ENCODE assay signal across 36 mouse cellular contexts in the genomic region with DNA sequence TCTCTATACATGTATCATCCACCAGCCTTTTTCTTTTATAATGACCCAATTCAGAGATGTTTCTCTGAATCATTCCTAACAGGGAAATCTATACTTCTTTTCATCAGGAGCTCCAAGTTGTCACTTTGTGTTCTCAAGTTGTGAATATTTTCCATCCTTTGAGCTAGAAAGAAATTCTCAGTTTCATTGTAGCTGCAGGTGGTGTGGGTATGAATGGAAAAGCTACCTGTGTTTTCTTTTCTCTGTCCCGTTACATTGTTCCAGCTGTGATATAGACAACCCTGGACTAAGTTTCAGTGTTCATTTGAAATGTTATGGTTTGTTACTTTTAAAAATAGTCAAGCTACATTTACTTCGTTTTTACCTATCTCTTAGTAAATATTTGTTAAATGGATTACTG.
"Had no signal": no experiment of that assay in that cellular context is flagged by ENCODE, and none has a peak within 500 bp of the region (broad histone marks: within the 10 kb centered on the region; RNA-seq: fewer than 3 reads in every experiment).

No protein-coding gene starts in this region.

- H3K4me2 ChIP-seq: heart, embryonic 11.5 days; heart, embryonic 12.5 days; heart, embryonic 13.5 days; heart, embryonic 15.5 days; hindbrain, embryonic 12.5 days; hindbrain, embryonic 13.5 days; hindbrain, embryonic 14.5 days; hindbrain, embryonic 15.5 days; intestine, embryonic 15.5 days; kidney, embryonic 15.5 days had no signal

- H3K27me3 ChIP-seq: heart, embryonic 12.5 days; heart, embryonic 13.5 days; heart, embryonic 15.5 days; hindbrain, embryonic 12.5 days; hindbrain, embryonic 13.5 days; hindbrain, embryonic 15.5 days; intestine, embryonic 15.5 days; kidney, embryonic 15.5 days had no signal

- ATAC-seq: hindbrain, embryonic 16.5 days; hindbrain, postnatal 0 days; inflammation-experienced regulatory T-cells, adult 6 months; intestine, embryonic 15.5 days; intestine, embryonic 16.5 days; intestine, postnatal 0 days had no signal

- H3K27ac ChIP-seq: heart, embryonic 10.5 days; heart, embryonic 13.5 days; heart, embryonic 15.5 days; hindbrain, embryonic 10.5 days; hindbrain, embryonic 12.5 days; hindbrain, embryonic 13.5 days; hindbrain, embryonic 14.5 days; hindbrain, embryonic 15.5 days; hindbrain, postnatal 0 days; intestine, embryonic 15.5 days; kidney, embryonic 15.5 days; kidney, postnatal 0 days; left cerebral cortex, adult 2 months had no signal

- H3K9ac ChIP-seq: heart, embryonic 12.5 days; heart, embryonic 13.5 days; heart, embryonic 15.5 days; hindbrain, embryonic 12.5 days; hindbrain, embryonic 13.5 days; hindbrain, embryonic 14.5 days; hindbrain, embryonic 15.5 days; intestine, embryonic 15.5 days; kidney, embryonic 15.5 days had no signal

- H3K36me3 ChIP-seq: heart, embryonic 10.5 days; heart, embryonic 12.5 days; heart, embryonic 13.5 days; heart, embryonic 15.5 days; hindbrain, embryonic 10.5 days; hindbrain, embryonic 12.5 days; hindbrain, embryonic 13.5 days; hindbrain, embryonic 15.5 days; intestine, embryonic 15.5 days; kidney, embryonic 15.5 days had no signal

- DNase-seq: heart, postnatal 10 days; heart, postnatal 14 days; heart, postnatal 36 days; heart, postnatal 4 days; kidney, adult 11 months; kidney, adult 18-20 months; kidney, adult 2 months; kidney, adult 8-10 months; kidney, adult 9 months; kidney, postnatal 10 days; kidney, postnatal 14 days; kidney, postnatal 25 days; kidney, postnatal 36 days; kidney, postnatal 4 days; layer of hippocampus, adult 9-11 months; layer of hippocampus, postnatal 36 days had no signal

- H3K9me3 ChIP-seq: heart, embryonic 10.5 days; heart, embryonic 12.5 days; heart, embryonic 13.5 days; heart, embryonic 15.5 days; hindbrain, embryonic 10.5 days; hindbrain, embryonic 12.5 days; hindbrain, embryonic 13.5 days; hindbrain, embryonic 15.5 days; intestine, embryonic 15.5 days; kidney, embryonic 15.5 days had no signal

- H3K4me3 ChIP-seq: heart, embryonic 10.5 days; heart, embryonic 12.5 days; heart, embryonic 13.5 days; heart, embryonic 15.5 days; hindbrain, embryonic 10.5 days; hindbrain, embryonic 12.5 days; hindbrain, embryonic 13.5 days; hindbrain, embryonic 15.5 days; intestine, embryonic 15.5 days; kidney, embryonic 15.5 days; layer of hippocampus, adult 2 months; left cerebral cortex, adult 2 months had no signal

- H3K4me1 ChIP-seq: heart, embryonic 10.5 days; heart, embryonic 12.5 days; heart, embryonic 13.5 days; heart, embryonic 15.5 days; hindbrain, embryonic 12.5 days; intestine, embryonic 15.5 days; kidney, embryonic 15.5 days had no signal
